Mouse (Mus musculus) embryo, embryonic 10.5 days (tissue): ENCODE measurements around the gene Nat8.
"Not testable (repeated sequence)": the region's sequence is repeated elsewhere in the genome, so short reads cannot be mapped to it uniquely, and the experiment has no call there.

Source experiments
- DNase-seq: peaks from one replicate; pipeline ENCODE4 v3.0.0-alpha.2; 2015; ENCODE audit warnings: low spot score

Gene Nat8

DNA sequence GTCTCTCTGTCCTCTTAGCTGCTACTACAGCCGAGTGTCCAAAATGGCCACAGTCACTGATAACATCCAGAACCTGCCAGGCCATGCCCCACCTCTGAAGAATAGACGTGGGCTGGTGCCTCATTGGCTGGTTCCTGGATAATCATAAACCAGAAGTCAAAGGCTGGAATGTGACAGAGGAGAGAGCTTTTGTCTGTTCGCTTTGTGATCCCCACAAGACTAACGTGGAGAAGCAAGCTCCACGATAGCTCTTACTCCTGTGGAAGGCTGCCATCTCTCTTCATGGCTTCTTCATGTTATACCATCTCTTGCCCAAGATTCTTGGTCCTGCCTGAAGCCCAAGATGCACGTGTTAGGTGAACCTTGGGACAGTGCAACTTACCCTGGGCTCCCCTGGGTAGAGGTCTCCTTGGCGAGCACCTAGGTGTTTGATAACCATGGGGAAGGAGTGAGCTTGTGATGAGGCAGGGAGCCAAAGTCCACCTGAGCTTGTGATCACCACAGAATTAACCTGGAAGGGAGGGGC, at the start of gene Nat8:
Gene Nat8, minus strand, starts transcription at position 287 of the 526 bp plus-strand sequence.
- DNase-seq, result no peak

DNA sequence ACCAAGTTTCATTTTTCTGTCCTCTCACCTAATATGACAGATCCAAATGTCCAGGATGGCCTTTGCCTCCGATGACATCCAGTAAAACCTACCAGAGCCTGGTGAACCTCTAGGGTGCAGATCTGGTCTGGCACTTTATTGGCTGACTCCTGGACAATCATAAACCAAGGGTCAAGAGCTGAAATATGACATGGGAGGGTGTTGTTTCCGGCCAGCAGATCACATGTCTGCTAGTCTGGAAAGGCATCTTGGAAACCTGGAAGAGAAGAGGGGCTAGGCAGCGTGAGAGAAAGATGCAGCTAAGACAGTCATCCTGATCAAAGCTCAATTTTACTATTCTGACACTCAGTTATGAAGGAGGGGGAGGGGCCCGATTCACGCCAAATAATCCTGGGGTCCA, 37.1 kb upstream of the Nat8 start, which contains the start of gene Nat8f2:
Gene Nat8f2, minus strand, starts transcription at position 153 of the 400 bp plus-strand sequence.
- not testable (repeated sequence) for DNase-seq

DNA sequence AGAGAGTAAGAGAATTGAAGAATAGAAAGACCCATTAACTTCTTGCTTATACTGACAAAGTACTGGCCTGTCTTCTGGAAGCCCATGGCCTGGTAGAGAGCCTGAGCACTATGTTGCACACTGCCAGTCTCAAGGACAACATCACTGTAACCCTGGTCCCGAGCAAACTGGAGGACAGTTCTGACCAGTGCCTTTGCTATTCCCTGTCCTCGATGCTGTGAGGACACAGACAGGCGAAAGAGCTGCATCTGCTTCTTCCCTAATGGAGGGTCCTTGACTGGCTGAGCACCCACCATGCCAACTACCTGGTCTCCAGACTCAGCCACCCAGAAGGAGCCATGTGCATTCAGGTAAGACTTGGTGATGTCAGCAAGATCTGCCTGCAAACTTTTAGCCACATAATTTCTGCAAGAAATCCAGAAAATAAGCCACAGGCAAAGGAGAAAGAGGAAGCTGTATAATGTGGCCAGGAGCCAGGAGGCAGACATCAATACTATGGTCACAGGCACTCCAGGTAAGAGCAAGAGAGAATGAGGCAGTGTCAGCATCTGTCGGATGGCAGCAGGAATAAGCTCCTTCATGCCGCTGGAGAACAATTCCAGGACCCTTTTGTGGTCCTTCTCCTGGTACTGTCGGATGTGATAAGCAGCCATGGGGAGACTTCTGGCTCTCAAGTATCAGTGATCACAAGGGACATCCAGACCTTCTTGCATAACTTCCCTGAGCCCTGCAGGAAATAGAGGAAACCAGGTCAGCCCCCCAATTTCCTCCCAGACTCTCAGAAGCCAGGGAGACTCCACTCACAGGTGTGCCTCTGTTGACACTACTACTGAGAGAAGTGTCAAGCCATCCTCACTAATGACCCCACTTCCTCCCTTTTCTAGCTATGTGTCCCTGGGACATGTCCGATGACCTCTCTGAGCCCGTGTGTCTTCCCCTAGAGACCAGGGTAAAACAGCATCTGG, 36.1 kb upstream of the Nat8 start:
- no peak for DNase-seq

DNA sequence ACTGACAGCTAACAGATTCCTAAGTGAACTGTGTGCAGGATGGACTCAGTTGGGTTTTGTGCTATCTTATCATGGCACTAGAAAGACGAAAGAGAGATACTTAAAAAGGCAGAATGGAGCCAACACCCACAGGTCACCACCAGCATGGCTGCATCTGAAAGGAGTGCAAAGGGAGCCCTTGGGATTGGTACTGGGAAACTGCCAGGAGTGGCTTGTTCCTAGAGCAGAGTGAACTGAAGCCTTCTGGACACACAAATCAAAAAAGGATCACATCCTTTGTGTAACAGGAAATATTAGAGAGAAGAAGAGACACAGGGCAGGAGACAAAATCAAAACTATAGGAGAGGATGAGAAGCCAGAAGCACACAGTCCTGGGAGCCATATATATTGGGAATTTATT, 35.1 kb upstream of the Nat8 start:
- DNase-seq, result not testable (repeated sequence)

DNA sequence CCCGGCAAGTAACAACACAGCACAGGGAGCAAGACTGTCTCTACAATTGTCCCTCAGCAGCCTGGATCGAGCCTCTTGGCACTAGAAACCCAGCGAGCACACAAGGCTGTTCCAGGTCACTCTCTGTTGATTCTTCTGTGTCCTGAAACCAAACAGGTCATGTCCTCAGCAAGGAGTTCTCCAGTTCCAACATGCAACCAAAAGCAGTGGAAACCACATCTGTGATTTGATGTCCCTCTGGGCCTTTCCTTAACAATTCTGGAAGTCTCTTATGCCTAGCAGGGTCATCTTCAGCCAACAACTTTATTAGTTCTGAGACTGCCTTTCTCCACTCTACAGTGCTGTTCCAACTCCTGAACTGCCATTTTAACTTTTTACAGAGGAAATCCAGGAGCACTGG, 34.3 kb upstream of the Nat8 start:
- DNase-seq, result not testable (repeated sequence)

DNA sequence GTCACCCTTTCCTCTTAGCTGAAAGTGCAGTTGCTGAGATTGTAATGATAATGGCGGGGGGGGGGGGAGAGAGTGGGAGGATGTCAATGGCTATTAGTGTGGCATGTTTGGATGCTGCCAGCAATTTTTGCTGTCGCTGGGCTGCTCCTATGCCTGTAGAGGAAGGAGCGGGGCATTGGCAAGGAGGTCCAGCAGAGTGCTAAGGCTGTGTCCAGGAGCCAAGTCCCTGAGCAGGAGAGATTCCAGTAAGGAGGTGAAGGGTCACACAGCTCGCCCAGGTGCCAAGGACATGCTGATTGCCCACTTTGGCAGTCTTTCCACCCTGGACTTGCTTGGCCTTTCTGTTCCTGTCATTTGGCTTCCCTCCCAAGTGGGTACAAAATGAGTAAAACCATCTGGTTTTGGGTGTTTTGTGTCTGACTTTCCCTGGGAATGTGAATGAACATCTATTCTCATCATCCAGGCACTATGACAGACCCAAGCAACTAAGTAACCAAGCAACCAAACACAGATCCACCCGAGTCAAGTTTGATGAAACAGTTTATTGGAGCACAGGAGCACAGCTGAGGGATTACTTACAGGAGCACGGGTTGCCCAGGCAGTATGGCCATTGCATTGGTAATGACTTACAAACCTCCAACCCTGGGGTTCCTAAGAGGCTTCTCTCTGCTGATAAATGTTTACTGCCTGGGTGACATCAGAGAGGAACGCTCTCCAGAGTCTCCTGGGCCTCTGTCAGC, 33.2 kb upstream of the Nat8 start:
- DNase-seq, result not testable (repeated sequence)

DNA sequence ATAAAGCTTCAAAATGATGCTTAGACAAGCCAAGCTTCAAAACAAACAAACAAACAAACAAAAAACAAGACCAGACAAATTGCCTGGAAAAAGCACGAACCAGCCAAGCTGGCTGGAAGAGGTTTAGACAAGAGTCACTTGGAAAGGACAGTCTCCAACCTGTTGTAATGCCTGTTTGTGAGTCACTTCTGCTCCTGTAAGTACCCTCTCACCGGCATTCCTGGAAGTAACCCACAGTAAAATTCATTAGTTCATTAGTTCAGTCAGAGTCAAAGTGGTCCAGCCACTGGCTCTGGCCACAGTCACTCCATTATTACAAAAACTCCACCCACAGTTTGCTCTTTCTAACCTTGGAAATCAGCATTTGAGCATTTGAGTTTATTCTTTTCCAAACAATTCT, 32.0 kb upstream of the Nat8 start:
- no peak for DNase-seq

DNA sequence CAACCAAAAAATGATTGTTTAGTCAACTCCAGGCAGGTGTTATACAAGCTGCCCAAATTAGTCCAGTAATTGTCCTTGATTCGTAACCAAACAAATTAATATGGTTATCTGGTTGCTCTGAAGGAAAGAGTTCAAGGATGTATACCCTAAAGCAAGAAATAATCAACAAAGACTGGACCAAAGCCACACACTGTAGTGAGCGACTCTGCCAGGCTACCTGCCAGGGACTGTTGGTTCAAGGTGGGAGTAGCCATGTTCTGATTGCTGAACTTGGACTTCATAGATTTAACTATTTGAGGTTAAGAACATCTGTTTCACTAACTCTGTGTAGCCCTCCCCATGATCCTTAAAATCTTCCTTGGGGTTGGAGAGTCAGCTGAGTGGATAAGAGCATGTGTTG, 31.3 kb upstream of the Nat8 start:
- no peak for DNase-seq

DNA sequence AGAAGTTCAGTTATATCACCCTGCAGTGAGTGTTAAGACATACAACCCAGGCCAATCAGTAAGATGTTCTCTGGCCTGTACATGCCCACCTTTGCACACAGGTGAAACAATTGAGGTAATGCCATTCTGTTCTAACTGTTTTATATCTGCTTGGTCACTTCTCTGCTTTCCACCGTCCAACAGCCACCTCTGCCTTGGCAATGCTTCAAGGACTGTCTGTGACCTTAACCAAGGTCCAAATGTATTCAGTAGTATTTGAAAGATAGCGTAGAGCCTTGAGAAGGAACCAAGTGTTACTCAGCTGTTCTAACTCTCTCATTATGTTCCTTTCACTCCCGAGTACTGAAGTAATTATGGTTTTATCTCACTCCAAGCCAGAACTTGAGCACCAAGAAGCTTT, 30.7 kb upstream of the Nat8 start:
- no peak for DNase-seq

DNA sequence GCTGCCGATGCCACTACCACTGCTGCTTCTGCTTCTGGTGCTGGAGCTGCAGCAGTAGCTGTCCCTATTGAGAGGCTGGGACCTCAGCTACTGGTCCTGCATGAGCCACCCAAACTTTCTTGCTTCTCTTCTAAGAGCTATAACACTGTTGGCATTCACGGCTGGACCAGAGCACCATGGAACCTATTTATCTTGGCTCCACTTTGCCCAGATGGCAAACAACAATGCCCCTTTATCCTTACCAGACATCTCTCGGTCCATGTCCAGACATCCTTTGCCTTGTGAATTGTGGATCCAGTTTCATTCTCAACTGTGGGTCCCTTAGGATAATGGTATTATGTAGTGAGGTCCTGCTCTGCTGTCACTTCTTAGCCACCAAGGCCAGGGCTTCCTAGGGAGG, 29.4 kb upstream of the Nat8 start:
- DNase-seq, result no peak

DNA sequence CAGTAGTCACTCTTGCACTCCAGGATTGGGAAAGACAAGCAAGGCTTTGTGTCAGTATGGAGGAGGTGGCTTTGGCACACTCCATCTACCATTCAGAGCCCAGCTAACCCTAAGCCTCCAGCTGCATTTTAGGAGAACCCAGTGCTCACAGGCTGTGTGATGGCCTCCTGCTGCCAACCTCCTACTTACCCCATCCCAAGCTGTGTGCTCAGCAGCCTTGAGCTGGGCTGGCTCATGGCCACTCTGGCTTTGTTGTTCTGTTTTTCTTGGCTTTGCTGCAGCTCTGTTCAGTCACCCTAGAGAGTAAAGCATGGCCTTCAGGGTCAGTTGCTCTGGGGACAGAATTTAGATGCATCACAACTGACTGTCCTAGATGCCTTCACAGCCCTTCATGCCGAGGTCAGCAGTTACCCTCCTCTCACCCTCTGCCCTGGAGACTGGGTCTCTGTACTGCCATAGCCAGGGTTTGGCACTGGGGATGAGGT, 24.4 kb upstream of the Nat8 start:
- no peak for DNase-seq

DNA sequence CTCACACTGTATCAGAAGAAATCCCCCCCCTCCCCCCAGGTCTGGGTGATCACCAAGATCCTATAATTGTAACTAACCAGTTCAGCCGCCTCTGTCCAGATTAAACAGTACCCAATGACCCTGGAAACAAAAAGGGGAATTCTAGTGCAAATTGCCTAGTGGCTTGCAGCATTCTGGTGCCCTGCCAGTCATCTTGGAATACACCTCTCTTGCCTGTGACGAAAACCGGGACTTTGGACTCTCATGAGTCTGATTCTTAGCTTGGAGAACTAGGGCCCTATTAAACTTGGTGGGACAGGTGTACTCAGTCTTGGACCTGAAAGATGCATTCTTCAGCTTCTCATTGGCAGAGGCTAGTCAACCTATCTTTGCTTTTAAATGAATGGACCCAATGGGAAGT, 21.6 kb upstream of the Nat8 start:
- DNase-seq, result no peak

DNA sequence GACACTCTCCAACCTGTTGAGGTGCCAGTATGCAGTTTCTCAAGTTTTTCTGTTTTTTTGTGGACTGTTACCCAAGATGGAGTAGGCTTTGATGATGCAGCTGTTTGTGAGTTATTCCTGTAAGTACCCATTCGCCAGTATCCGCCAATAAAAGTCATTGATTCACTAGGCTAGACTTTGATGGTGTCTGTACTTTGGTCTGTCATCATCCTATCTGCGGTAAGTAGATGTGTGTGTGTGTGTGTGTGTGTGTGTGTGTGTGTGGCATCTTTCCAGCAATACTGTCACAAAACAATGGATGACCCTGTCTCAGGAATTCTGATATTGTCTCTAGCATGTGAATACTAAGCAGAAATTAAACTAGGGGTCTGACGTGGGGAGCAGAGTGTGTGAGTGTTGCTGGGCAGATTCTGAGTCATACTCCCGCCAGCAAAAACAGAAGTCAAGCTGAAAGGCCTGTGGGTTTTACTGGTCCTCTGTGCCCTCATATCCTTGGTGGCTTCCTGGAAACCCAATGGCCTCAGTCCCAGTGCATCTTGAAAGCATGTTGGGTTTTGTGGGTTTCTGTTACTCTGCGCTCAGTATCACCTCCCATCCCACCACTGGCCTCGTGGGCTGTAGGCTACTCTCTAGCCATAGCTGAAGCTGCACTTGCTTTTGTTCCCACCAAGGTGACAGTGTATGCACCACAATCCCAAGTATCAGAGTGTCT, 19.3 kb upstream of the Nat8 start:
- no peak for DNase-seq

DNA sequence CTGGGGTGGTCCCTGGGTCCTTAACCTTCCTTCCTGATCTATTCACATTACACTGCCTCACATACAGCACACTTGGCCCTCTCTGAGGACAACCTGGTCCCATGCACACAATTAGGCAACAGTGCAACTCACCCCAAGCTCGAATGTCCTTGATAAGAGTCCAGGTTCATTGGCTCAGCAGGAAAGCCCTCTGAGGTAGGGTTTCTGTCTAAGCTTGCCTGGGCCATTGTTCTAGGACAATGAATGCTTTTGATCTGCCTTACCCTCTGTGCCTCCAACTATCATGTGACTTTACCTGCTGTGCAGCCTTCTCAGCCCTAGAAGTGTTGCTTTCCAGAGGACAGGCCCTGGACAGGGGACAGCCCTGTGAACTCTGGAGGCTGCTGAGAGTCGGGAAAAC, 17.4 kb upstream of the Nat8 start:
- DNase-seq, result no peak

DNA sequence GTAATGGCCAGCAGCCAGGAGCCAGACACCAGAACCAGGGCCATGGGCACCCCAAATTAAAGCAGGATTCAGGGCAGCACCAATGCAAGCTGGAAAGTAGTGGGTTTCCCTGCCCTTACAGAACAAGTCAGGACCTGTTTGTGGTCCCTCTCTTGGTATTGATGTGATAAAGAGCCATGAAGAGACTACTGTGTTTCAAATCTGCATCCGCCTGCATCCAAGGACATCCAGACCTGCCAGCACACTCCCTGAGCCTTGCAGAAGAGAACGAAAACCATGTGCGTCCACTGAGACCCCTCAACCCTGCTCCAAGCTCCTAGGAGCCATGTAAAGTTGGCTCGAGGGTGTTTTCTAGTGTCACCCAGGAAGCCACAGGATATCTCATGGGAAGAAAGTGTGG, 16.3 kb upstream of the Nat8 start:
- DNase-seq, result no peak

DNA sequence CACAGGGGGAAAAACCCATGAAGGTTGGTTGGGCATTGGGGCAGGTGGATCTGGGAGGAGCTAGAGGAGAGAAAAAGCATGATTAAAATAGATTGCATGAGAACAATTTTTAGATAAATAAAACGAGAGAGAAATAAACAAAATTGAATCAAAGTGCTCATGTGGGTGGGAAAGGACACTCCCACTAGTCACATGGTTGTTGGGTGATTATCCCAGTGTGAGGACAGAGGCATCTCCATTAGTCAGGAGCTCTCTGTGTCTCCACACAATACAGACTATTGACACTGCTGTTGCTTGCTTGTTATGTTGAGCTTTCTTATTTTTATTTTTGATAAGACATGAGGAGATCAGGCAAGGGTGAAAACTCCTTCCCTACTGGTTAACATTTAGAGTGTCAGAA, 15.0 kb upstream of the Nat8 start:
- DNase-seq, result no peak

DNA sequence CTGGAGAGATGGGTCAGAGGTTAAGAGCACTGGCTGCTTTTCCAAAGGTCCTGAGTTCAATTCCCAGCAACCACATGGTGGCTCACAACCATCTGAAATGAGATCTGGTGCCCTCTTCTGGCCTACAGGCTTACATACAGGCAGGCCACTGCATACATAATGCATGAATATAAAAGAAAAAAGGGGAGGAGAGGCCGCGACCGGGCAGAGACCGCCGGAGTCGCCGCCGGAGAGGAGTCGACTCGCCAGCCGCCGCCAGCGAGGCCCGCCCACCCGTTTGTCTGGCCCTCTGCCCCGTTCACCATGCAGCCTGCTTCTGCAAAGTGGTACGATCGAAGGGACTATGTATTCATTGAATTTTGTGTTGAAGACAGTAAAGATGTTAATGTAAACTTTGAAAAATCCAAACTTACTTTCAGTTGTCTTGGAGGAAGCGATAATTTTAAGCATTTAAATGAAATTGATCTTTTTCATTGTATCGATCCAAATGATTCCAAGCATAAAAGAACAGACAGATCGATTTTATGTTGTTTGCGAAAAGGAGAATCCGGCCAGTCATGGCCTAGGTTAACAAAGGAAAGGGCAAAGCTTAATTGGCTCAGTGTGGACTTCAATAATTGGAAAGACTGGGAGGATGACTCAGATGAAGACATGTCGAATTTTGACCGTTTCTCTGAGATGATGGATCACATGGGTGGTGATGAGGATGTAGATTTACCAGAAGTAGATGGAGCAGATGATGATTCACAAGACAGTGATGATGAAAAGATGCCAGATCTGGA, 12.0 kb upstream of the Nat8 start:
- DNase-seq, result not testable (repeated sequence)

DNA sequence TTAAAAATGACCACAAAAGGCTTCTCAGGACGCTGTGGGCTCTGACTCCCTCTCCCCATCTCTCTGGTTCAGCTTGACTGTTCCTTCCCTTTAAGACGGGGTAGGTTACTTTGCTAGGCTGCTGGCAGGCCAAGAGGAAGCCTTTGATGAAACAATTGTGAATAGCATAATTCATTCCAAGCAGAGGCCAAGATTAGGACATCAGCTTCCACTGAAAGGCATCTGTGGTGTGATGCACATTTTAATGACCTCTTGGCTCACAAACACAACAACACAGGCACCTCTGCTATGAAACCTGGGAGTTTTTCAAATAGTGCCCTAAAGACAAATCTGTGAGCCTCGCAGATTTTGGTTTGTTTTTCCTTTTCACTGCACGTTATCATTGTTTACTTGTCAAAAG, 8.1 kb upstream of the Nat8 start:
- no peak for DNase-seq

DNA sequence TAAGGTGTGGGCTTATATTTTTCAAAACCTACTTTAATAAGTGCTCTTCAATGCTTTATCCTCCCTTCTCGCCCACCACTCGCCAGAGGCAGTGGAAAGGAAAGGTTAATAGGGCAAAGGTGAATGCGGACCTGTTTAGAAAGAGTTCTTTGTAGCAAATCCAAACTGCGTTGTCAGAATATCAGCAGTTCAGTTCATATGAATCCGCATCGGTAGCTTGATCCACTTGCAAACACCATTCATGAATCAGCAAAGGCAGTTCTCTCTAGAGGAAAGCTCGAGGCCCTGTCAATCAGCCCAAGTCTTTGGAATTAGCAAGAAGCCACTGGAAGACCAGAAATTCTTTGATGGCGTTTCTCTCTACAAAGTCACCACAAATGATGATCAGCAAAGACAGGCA, 6.8 kb upstream of the Nat8 start:
- DNase-seq, result peak; percentile 18

DNA sequence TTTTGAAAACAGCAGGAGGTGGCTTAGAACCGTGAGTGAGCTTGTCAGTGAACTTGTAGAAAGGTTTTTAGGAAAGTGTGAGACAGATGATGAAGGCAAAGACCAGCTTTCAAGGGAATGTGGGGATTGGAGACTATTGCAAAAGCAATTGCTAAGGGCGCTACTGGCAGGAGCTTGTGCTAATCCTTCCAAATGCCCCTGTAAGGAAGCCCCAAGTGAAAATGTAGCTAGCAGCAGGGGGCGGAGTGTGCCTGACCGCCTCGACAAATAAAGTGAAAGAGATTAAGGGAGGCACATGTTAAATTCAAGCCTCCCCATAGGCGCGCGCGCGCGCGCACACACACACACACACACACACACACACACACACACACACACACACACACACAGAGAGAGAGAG, 5.4 kb upstream of the Nat8 start:
- peak; percentile 61 for DNase-seq

DNA sequence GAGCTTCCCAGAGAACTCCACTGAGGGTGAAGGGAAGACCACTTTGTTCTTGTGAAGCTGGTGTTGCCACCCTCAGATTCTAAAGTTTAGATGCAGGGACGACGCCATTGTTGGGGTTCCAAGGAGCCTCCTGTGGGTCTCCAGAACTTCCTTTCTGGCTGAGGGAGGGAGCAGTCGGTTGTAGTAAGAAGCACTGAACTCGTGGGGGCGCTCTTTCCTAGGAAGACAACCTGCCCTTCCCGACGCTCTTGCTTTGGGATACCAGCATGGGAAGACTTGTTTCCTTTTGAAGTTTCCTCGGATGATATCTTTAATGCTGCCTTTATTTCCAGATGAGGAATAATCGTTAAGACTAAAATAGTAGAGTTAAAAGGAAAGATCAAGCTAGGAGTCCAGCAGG, 4.9 kb upstream of the Nat8 start:
- DNase-seq, result peak; percentile 54
